Mouse (Mus musculus): ENCODE measurements around the gene Rpl13. TPM values are rescaled to one million over a fixed set of nuclear protein-coding genes. Genes with fewer than 3 reads are reported as not detected.

The Rpl13 gene
- polyA plus RNA-seq, 1 experiment: 1,500 TPM

DNA sequence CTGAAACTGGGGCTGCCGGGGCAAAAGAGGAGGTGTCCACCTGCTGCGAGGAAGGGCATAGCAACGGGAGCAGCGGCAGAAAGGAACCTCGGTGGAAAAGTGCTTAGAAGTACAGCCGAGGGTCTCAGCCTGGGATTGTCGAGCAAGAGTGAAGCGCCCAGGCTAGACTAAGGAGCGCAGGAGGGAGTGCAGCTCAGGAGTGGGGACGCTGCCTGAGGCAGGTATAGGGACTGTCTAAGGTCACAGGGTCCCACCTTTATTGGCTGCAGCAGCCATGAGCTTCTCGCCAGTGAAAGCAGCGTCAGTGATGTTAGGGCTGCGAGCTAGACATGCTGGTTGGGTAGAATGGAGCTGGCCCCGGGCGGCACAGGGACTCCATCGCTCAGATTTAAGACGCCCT lies 15.6 kb downstream of the Rpl13 start:
- DNase-seq: no peak
- WGBS: 4% methylated on average over 17 of the region's 17 CpGs
- peaks cover 11% of the 10 kb centered on the region for H3K4me1 ChIP-seq (ENCODE audit: control insufficient read depth, insufficient read depth, low read length)
- H3K4me3 ChIP-seq (replicated peaks; ENCODE audit: extremely low read depth, low read depth, low read length): no peak overlapping the region
- TF ChIP-seq CTCF (IDR thresholded peaks at IDR 0.05; ENCODE audit: insufficient read depth, low read length): no peak
- TF ChIP-seq POLR2A (IDR thresholded peaks at IDR 0.05; ENCODE audit: borderline replicate concordance, extremely low read depth, low read depth, low read length): no peak

GRCm38 (mm10) chr8:123122059-123122458 lies 19.9 kb downstream of the Rpl13 start:
- TF ChIP-seq CTCF (IDR thresholded peaks at IDR 0.05; ENCODE audit: insufficient read depth, low read length) (no peak), POLR2A (IDR thresholded peaks at IDR 0.05; ENCODE audit: borderline replicate concordance, extremely low read depth, low read depth, low read length) (no peak)
- Histone ChIP-seq H3K4me1 (ENCODE audit: control insufficient read depth, insufficient read depth, low read length) (peaks cover 5% of the 10 kb centered on the region), H3K4me3 (replicated peaks; ENCODE audit: extremely low read depth, low read depth, low read length) (no peak overlapping the region)
- 57% methylated on average over 9 of the region's 9 CpGs for WGBS
- no peak for DNase-seq

DNA sequence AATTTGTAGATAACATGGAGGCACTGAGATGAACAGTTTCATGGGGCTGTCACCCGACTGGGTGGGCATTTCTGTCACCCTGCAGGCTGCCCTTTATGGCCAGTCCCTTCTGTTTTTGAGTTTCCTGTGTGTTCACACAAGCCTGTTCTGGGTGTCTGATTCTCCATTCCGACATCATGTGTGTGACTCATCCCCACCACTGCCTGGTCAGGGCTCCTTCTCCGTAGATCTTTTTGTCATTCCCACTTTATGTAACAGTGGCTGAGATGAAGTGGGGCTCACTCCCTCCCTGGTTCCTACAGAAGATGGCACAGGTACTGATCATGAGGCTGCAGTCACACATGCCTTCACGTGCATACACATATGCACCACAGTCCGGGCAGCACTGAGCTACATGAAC lies 20.5 kb downstream of the Rpl13 start:
- WGBS: 77% methylated on average over 5 of the region's 5 CpGs
- DNase-seq: no peak
- TF ChIP-seq CTCF (IDR thresholded peaks at IDR 0.05; ENCODE audit: insufficient read depth, low read length): no peak
- no peak for TF ChIP-seq POLR2A (IDR thresholded peaks at IDR 0.05; ENCODE audit: borderline replicate concordance, extremely low read depth, low read depth, low read length)

DNA sequence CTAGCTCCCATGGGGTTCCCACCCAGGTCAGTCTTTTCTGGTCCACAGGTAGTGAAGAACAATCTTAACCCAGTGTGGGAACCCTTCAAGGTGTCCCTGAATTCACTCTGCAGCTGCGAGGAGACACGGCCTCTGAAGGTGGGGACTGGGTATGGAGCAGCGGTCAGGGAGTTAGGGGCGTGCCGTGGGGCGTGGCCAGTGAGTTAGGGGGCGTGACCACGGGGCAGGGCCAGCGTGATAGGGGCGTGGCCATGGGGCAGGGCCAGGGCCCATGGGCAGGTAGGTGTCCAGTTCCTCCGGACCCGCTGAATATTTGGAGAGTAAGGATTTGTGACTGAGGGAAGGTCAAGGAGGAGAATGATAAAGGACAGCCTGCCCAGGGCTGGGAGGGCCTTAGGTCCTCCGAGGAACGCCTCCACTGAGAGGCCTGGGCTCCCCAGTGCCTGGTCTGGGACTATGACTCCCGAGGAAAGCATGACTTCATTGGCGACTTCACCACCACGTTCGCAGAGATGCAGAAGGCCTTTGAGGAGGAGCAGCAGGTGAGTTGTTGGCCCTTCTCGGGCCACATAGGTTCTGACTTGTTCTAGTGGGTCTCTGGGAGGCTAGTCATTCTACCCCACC lies 24.2 kb downstream of the Rpl13 start:
- no peaks in the 10 kb centered on the region for H3K4me1 ChIP-seq (ENCODE audit: control insufficient read depth, insufficient read depth, low read length)
- DNase-seq: peak; percentile 68
- TF ChIP-seq CTCF (IDR thresholded peaks at IDR 0.05; ENCODE audit: insufficient read depth, low read length) (no peak), POLR2A (IDR thresholded peaks at IDR 0.05; ENCODE audit: borderline replicate concordance, extremely low read depth, low read depth, low read length) (no peak)
- WGBS: 14% methylated on average over 19 of the region's 19 CpGs
- H3K4me3 ChIP-seq (replicated peaks; ENCODE audit: extremely low read depth, low read depth, low read length): no peak overlapping the region

More for the DNA sequence above, 20.5 kb downstream of the Rpl13 start:
- peaks cover 2% of the 10 kb centered on the region for H3K4me1 ChIP-seq (ENCODE audit: control insufficient read depth, insufficient read depth, low read length)
- H3K4me3 ChIP-seq (replicated peaks; ENCODE audit: extremely low read depth, low read depth, low read length): no peak overlapping the region

DNA sequence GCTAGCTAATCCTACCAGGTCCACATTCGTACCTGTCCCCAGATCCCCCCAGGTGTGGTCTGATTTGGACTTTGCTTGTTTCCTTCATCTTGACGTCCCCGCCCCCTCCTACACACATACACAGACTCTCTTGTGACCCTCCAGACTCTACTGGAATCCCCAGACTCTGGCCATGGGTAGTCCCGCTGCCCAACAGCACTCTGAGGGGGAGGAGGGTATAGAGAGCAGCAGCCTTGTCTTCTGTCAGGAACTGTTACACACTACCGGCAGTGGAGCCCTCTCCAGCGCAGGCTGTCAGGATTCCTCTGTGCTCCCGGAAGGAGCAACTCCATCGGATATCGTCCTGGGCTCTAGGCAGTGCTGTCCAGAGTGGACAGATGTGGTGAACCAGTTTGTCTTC lies 28.9 kb downstream of the Rpl13 start:
- WGBS: 36% methylated on average over 9 of the region's 9 CpGs
- Histone ChIP-seq H3K4me1 (ENCODE audit: control insufficient read depth, insufficient read depth, low read length) (no peaks in the 10 kb centered on the region), H3K4me3 (replicated peaks; ENCODE audit: extremely low read depth, low read depth, low read length) (no peak overlapping the region)
- no peak for DNase-seq
- TF ChIP-seq POLR2A (IDR thresholded peaks at IDR 0.05; ENCODE audit: borderline replicate concordance, extremely low read depth, low read depth, low read length) (no peak), CTCF (IDR thresholded peaks at IDR 0.05; ENCODE audit: insufficient read depth, low read length) (no peak)

DNA sequence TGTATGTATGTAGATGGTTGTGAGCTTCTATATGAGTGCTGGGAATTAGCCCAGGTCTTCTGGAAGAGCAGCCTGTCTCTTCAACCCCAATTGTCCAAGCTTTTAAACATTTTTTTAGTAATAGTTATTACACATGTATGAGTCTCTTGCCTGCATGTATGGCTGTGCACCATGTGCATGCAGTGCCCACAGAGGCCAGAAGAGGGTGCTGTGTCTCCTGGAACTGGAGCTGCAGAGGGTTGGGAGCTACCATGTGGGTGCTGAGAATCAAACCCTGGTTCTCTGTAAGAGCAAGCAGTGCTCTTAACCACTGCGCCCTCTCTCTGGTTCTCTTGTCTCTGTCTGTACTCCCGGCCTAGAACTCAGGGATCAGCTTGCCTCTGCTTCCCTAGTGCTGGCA lies 30.8 kb downstream of the Rpl13 start:
- no peak for DNase-seq
- H3K4me1 ChIP-seq (ENCODE audit: control insufficient read depth, insufficient read depth, low read length): no peaks in the 10 kb centered on the region
- 95% methylated on average over 2 of the region's 2 CpGs for WGBS
- TF ChIP-seq POLR2A (IDR thresholded peaks at IDR 0.05; ENCODE audit: borderline replicate concordance, extremely low read depth, low read depth, low read length) (no peak), CTCF (IDR thresholded peaks at IDR 0.05; ENCODE audit: insufficient read depth, low read length) (no peak; the same call in 1 of the 2 replicates)
- H3K4me3 ChIP-seq (replicated peaks; ENCODE audit: extremely low read depth, low read depth, low read length): no peak overlapping the region

DNA sequence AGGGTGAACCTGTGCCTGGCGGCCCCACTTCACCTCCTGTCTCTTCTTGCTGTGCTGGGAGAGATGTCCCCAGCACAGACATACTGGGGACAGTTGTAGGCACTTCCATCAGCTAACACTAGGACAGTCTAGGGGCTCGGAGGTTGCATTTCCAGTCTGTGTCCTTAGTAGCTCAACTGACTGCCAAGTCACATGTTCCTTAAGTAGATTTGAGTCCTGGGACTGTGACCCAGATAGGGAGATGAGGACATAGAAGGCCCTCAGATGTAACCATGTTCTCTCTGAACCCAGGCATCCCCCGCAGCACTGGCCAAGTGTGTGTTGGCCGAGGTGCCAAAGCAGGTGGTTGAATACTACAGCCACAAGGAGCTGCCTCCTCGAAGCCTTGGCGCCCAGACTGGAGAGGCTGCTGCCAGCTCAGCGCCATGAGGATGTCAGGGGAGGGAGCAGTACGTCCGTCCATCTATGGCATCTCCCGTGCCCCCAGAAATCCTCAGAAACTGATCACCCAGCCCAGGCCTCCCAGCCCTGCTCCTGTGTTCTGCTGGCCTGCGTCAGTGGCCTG lies 32.1 kb downstream of the Rpl13 start:
- no peak for TF ChIP-seq POLR2A (IDR thresholded peaks at IDR 0.05; ENCODE audit: borderline replicate concordance, extremely low read depth, low read depth, low read length)
- TF ChIP-seq CTCF (IDR thresholded peaks at IDR 0.05; ENCODE audit: insufficient read depth, low read length): no peak
- no peak for DNase-seq
- Histone ChIP-seq H3K4me1 (ENCODE audit: control insufficient read depth, insufficient read depth, low read length) (no peaks in the 10 kb centered on the region), H3K4me3 (replicated peaks; ENCODE audit: extremely low read depth, low read depth, low read length) (no peak overlapping the region)
- 91% methylated on average over 11 of the region's 11 CpGs for WGBS

DNA sequence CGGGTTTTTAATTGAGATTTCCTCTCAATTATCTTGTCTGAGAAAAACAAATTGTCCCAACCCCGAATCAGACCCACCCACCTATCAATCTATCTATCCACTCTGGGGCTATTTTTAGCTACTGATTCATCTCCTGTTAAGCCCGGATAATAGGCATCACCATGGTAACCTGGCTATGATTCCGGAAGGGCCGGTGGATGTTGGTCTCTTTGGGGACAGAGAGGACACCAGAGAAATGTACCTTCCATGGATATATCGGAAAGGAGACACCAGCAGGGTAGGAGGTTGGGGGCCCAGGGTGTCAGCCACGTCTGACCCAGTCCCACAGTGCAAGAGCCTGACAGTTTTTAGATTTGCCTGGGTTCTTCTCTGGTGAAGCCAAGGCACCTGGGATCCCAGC lies 33.3 kb downstream of the Rpl13 start:
- DNase-seq: no peak
- 29% methylated on average over 7 of the region's 7 CpGs for WGBS
- Histone ChIP-seq H3K4me1 (ENCODE audit: control insufficient read depth, insufficient read depth, low read length) (no peaks in the 10 kb centered on the region), H3K4me3 (replicated peaks; ENCODE audit: extremely low read depth, low read depth, low read length) (no peak overlapping the region)
- no peak for TF ChIP-seq POLR2A (IDR thresholded peaks at IDR 0.05; ENCODE audit: borderline replicate concordance, extremely low read depth, low read depth, low read length)
- no peak for TF ChIP-seq CTCF (IDR thresholded peaks at IDR 0.05; ENCODE audit: insufficient read depth, low read length)

DNA sequence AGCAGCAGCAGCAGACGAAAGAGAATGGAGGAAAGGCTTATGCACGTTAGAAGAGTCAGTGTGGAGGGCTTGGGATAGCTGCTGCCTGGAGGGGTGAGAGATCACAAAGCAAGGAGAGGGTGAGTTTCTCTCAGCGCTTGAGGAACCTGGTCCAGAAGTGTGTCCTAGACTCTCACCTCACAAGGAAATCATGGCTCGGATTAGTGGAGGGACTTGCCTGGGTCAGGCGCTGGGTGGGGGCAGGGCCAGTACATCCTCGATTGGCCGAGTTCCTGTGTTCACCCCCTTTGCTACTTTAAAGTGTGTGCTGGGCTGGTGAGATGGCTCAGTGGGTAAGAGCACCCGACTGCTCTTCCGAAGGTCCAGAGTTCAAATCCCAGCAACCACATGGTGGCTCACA lies 33.7 kb downstream of the Rpl13 start:
- DNase-seq: no peak
- whole genome bisulfite sequencing: 54% methylated on average over 9 of the region's 9 CpGs

GRCm38 (mm10) chr8:123136287-123136686 lies 34.1 kb downstream of the Rpl13 start:
- DNase-seq: no peak
- WGBS: 90% methylated on average over 9 of the region's 9 CpGs
- no peak overlapping the region for H3K4me3 ChIP-seq (replicated peaks; ENCODE audit: extremely low read depth, low read depth, low read length)
- no peak for TF ChIP-seq POLR2A (IDR thresholded peaks at IDR 0.05; ENCODE audit: borderline replicate concordance, extremely low read depth, low read depth, low read length)
- TF ChIP-seq CTCF (IDR thresholded peaks at IDR 0.05; ENCODE audit: insufficient read depth, low read length): no peak
- no peaks in the 10 kb centered on the region for H3K4me1 ChIP-seq (ENCODE audit: control insufficient read depth, insufficient read depth, low read length)

More for the DNA sequence above, 33.7 kb downstream of the Rpl13 start:
- Histone ChIP-seq H3K4me3 (replicated peaks; ENCODE audit: extremely low read depth, low read depth, low read length) (no peak overlapping the region), H3K4me1 (ENCODE audit: control insufficient read depth, insufficient read depth, low read length) (no peaks in the 10 kb centered on the region)
- TF ChIP-seq CTCF (IDR thresholded peaks at IDR 0.05; ENCODE audit: insufficient read depth, low read length): no peak
- no peak for TF ChIP-seq POLR2A (IDR thresholded peaks at IDR 0.05; ENCODE audit: borderline replicate concordance, extremely low read depth, low read depth, low read length)

All from lung, adult 2 months (tissue).